ENCODE assay signal across 8 mouse cellular contexts in genomic region chr5:137338256-137338655, GRCm38 (mm10). TPM values are rescaled to one million over a fixed set of nuclear protein-coding genes. Genes with fewer than 3 reads are reported as not detected.
DNase-seq lines count a peak whose midpoint lies in the region; ATAC-seq lines count a peak whose summit lies in the region.

No protein-coding gene starts in this region.

- H3K9me3 ChIP-seq in forebrain, embryonic 15.5 days = no peaks in the 10 kb centered on the region
- no peaks in the 10 kb centered on the region for H3K9me3 ChIP-seq in neural tube, embryonic 15.5 days (replicated peaks)

- H3K27ac ChIP-seq in forebrain, embryonic 15.5 days (replicated peaks) = peak overlapping the region; percentile 78
- H3K27ac ChIP-seq in neural tube, embryonic 15.5 days (replicated peaks) = peak overlapping the region; percentile 80

- peak overlapping the region; percentile 44 for H3K4me3 ChIP-seq in forebrain, embryonic 15.5 days
- H3K4me3 ChIP-seq in neural tube, embryonic 15.5 days (replicated peaks) = peak overlapping the region; percentile 41

- H3K4me1 ChIP-seq in forebrain, embryonic 15.5 days = peaks cover 26% of the 10 kb centered on the region
- peaks cover 29% of the 10 kb centered on the region for H3K4me1 ChIP-seq in neural tube, embryonic 15.5 days

- intact Hi-C loops in heart, postnatal 25 days (cut with DNase I) = loop anchor here (5.0 to 10.0 kb wide), 3 partner anchors 167 to 439 kb away; partner anchors contain the start of genes Epo, Gnb2, Pop7 and Ppp1r35

- peak; percentile 89 for ATAC-seq in forebrain, embryonic 15.5 days (replicated peaks)
- peak; percentile 83 for ATAC-seq in neural tube, embryonic 15.5 days (ENCODE audit: low FRiP score)

- peak overlapping the region; percentile 53 for H3K9ac ChIP-seq in forebrain, embryonic 15.5 days (replicated peaks)
- H3K9ac ChIP-seq in neural tube, embryonic 15.5 days (replicated peaks) = peak overlapping the region; percentile 54

- no peaks in the 10 kb centered on the region for H3K27me3 ChIP-seq in forebrain, embryonic 15.5 days
- no peaks in the 10 kb centered on the region for H3K27me3 ChIP-seq in neural tube, embryonic 15.5 days (replicated peaks)

- peak overlapping the region; percentile 84 for H3K4me2 ChIP-seq in forebrain, embryonic 15.5 days (replicated peaks)
- H3K4me2 ChIP-seq in neural tube, embryonic 15.5 days = peak overlapping the region; percentile 85

- WGBS in forebrain, embryonic 15.5 days = 1% methylated on average over 19 of the region's 19 CpGs
- WGBS in neural tube, embryonic 15.5 days = under 1% methylated on average over 19 of the region's 19 CpGs

- no peaks in the 10 kb centered on the region for H3K36me3 ChIP-seq in forebrain, embryonic 15.5 days
- no peaks in the 10 kb centered on the region for H3K36me3 ChIP-seq in neural tube, embryonic 15.5 days

- DNase-seq in ES-CJ7 (ENCODE audit: low read depth, low spot score) = peak; percentile 93
- peak; percentile 93 for DNase-seq in cerebellum, adult 11-12 months
- peak; percentile 85 for DNase-seq in heart, postnatal 25 days (ENCODE audit: low spot score)
- peak; percentile 88 to 94 for DNase-seq in layer of hippocampus, adult 18-20 months (ENCODE audit: low spot score in 2 of 2)
- peak; percentile 93 to 95 for DNase-seq in lung, adult 18-20 months
- peak; percentile 94 for DNase-seq in testis, postnatal 10 days (ENCODE audit: low spot score)

RNA-seq across cellular contexts. Expression of gene Slc12a9, which starts 4.9 kb away (rescaled TPM):
- 20.1 and 23.1 TPM in 2 replicates for polyA plus RNA-seq in forebrain, embryonic 15.5 days (2015; fragmentation: Nextera tagmentation; extraction: Ambion mirVana)
- total RNA-seq in heart, postnatal 25 days (2021) = 1 to 10 TPM; 2.7 to 3.0 TPM
- 10 to 100 TPM; 21.6 to 23.7 TPM for total RNA-seq in layer of hippocampus, adult 18-20 months (2021)
- 26.5 and 26.8 TPM in 2 replicates for polyA plus RNA-seq in neural tube, embryonic 15.5 days (2015; fragmentation: Nextera tagmentation; extraction: Ambion mirVana)

RNA-seq across cellular contexts. Expression of gene Ephb4, which starts 11.7 kb away (rescaled TPM):
- 6.6 and 7.1 TPM in 2 replicates for polyA plus RNA-seq in forebrain, embryonic 15.5 days (2015; fragmentation: Nextera tagmentation; extraction: Ambion mirVana)
- 10 to 100 TPM; 52.5 to 64.2 TPM for total RNA-seq in heart, postnatal 25 days (2021)
- 1 to 10 TPM; 4.5 to 4.7 TPM for total RNA-seq in layer of hippocampus, adult 18-20 months (2021)
- polyA plus RNA-seq in neural tube, embryonic 15.5 days (2015; fragmentation: Nextera tagmentation; extraction: Ambion mirVana) = 6.9 and 11.5 TPM in 2 replicates

RNA-seq across cellular contexts. Expression of gene Trip6, which starts 24.1 kb away (rescaled TPM):
- polyA plus RNA-seq in forebrain, embryonic 15.5 days (2015; fragmentation: Nextera tagmentation; extraction: Ambion mirVana) = 19.1 and 21.1 TPM in 2 replicates
- total RNA-seq in heart, postnatal 25 days (2021) = 10 to 100 TPM; 10.8 to 13.3 TPM
- 1 to 10 TPM; 5.4 to 6.2 TPM for total RNA-seq in layer of hippocampus, adult 18-20 months (2021)
- polyA plus RNA-seq in neural tube, embryonic 15.5 days (2015; fragmentation: Nextera tagmentation; extraction: Ambion mirVana) = 14.0 and 26.0 TPM in 2 replicates

RNA-seq across cellular contexts. Expression of gene Srrt, which starts 30.8 kb away (rescaled TPM):
- 118 and 129 TPM in 2 replicates for polyA plus RNA-seq in forebrain, embryonic 15.5 days (2015; fragmentation: Nextera tagmentation; extraction: Ambion mirVana)
- 10 to 100 TPM; 67.1 to 67.7 TPM for total RNA-seq in heart, postnatal 25 days (2021)
- total RNA-seq in layer of hippocampus, adult 18-20 months (2021) = 100 to 1,000 TPM; 202 to 234 TPM
- polyA plus RNA-seq in neural tube, embryonic 15.5 days (2015; fragmentation: Nextera tagmentation; extraction: Ambion mirVana) = 90.7 and 94.3 TPM in 2 replicates

RNA-seq across cellular contexts. Expression of gene Ufsp1, which starts 43.8 kb away (rescaled TPM):
- polyA plus RNA-seq in forebrain, embryonic 15.5 days (2015; fragmentation: Nextera tagmentation; extraction: Ambion mirVana) = 8.4 and 9.4 TPM in 2 replicates
- total RNA-seq in heart, postnatal 25 days (2021) = 1 to 10 TPM; 8.3 to 8.7 TPM
- 10 to 100 TPM; 10.9 to 11.7 TPM for total RNA-seq in layer of hippocampus, adult 18-20 months (2021)
- polyA plus RNA-seq in neural tube, embryonic 15.5 days (2015; fragmentation: Nextera tagmentation; extraction: Ambion mirVana) = 29.0 and 29.5 TPM in 2 replicates

Comparison
In these comparisons a context has a peak if more than half of its experiments do, and no peak if none do; other contexts are left out.
1. Peak in every context shown above with its lines: DNase-seq, ATAC-seq, H3K4me3 ChIP-seq and H3K27ac ChIP-seq.
2. RNA of gene Slc12a9, which starts 4.9 kb away (total RNA-seq): 21.6 to 23.7 TPM in layer of hippocampus, adult 18-20 months; 2.7 to 3.0 TPM in heart, postnatal 25 days; every median in the first group is over 4 times any median in the second.
3. RNA of gene Ephb4, which starts 11.7 kb away (total RNA-seq): 52.5 to 64.2 TPM in heart, postnatal 25 days; 4.5 to 4.7 TPM in layer of hippocampus, adult 18-20 months; every median in the first group is over 4 times any median in the second.